Mouse (Mus musculus): Measurements from ENCODE around the gene Gm20388.
"Not testable (repeated sequence)": the region's sequence is repeated elsewhere in the genome, so short reads cannot be mapped to it uniquely, and the experiment has no call there.

Gm20388 gene

DNA sequence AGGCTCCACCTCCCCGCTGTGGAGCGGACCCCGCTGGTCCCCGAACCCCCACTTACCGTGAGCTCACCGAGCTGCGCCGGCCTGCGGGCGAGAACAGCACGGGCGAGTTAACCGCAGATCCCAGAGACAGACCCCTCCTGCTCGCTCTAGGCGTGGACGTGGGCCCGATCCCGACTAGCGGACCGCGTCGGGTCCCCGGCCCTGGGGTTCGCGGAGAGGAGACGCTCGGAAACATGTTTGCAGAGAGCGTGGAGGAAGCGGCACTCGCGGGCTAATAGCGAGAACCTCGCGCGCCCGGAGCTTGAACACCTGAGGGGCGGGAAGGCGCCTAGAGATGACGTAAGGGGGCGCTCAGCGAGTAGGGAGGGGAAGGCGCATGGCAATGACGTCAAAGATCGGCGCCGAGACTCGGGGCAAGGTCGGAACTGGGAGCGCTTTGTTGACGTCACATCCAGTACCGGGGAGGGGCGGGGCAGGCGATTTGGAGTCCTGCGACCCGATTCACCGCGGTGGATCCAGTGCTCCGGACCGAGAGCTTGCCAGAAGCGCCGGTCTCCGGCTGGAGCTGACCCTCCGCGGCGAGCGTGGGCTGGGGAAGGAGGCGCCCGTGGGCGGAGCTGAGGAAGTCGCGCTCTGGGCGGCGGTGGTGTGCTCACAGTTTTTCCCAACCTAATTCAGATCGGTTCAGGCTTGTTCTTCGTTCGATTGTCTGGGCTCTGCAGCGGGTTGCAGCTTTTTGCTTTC, 4038.5 kb downstream of the Gm20388 start, which contains the start of gene Nup133:
Gene Nup133, minus strand, starts transcription at position 324 of the 744 bp plus-strand sequence.
- DNase-seq (ENCODE audit: low spot score in 2 of 2) = peak; percentile 99 to 100

DNA sequence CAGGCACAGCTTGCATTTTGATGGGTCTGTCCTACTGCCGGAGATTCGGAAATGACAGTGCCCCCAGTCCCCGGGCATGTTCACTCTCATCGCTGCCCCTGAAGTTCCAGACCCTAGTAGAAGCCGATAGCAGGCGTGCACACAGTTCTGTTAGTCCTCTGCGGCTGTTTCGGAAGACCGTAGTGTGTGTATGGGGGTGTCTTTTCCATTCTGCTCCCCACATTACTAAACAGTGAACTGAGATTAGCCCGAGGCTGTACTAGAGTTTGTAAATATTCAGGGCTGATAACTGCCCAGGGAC, 4039.0 kb downstream of the Gm20388 start:
- DNase-seq (ENCODE audit: low spot score in 2 of 2) = no peak

DNA sequence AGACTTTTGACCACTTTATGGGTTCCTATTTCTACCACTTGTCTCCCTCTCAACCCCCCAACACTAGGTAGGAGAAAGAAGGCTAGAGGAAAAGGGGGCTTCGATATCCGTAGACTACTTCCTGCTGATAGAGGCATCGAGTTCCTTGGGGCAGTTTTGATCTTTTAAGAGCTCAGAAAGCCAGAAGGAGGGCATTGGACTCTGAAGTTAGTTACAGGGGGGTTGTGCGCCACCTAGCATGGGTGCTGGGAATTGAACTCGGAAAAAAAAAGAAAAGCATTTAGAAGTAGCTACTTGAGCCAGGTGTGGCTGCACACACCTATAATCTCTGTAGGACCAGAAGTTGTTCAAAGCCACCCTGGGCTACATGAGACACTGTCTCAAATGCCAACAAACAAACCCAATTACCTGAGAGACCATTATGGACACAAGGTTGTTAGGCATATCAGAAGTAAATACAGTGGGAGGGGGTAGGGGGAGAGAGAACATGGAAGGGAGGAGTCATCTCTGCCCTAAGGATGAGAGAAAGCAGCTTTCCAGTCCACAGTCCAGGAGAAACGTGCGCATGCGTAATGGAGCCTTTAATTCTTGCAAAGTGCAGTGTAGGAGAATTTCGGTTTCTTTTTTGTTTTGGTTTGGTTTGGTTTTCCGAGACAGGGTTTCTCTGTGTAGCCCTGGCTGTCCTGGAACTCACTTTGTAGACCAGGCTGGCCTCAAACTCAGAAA, 4039.6 kb downstream of the Gm20388 start:
- peak; percentile 9 to 28 for DNase-seq (ENCODE audit: low spot score in 2 of 2)

DNA sequence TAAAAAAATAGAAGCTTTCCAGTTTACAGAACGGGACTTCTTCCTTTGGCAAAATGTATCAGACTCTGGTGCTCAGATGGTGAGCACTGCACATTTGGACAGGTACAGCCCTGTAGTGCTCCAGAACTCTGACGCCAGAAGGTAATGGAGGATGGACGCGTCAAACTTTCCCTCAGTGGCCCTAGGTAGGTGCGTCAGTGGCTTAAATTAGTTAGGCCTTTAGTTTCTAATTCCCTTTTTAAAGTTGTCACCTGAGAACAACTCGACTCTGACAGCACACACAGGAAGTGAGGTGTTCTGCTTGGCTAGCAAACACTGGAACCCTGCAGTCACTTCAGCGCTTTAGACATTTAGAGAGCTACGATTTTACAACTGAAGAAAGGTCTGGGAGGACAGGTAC, 4043.0 kb downstream of the Gm20388 start:
- no peak for DNase-seq (ENCODE audit: low spot score in 2 of 2)

DNA sequence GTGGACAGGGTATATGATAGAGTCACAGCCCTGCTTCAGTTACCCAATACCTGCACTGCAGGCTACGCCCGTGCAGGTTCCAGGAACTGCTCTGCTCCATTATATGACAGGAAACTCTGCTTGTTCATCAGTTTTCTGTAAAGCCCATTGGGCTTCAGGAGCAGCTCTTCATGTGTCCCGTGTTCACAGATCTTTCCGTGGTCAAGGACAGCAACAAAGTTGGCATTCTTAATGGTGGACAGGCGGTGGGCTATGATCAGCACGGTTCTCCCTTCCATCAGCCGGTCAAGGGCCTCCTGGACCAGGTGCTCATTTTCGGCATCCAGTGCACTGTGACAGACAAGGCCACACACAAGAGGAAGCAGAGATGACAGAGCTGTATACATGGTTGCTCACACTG, 4043.6 kb downstream of the Gm20388 start:
- DNase-seq (ENCODE audit: low spot score in 2 of 2) = no peak

DNA sequence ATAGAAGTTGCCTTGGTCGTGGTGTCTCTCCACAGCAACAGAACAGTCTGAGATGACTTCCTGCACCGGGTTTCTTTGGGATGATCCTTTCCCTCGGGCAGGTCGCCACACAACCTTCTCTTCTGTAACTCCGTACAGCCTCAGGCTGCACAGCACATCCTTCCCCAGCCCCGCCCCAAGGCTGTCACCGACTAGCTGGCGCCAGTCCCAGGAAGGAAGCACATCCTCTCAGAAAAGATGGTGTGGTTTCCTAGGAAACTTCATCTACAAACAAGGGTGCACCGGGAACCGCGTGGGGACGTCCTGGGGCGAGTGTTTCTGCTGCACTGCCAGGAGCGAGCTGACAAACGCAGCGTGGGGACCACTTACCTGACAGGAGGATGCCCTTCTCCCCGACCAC, 4047.5 kb downstream of the Gm20388 start:
- DNase-seq (ENCODE audit: low spot score in 2 of 2) = peak; percentile 9 to 11

DNA sequence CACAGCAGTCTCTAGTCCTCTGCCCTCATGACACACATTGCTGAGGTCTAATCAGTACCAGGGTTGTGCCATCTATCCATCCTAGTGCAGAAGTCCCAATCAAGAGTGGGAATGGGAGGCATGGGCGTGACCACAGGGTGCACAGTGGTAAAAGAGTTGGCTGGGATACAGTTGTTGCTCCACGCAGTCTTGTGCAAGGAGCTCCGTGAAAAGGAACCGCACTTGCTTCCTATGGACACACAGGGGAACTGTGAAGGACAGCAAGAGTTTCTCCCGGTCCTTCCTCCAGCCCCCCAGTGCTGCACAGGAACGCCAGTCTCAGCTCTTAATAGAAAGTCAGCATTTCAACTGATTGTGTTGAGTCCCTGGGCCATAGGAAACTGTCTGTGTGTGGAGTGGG, 4048.8 kb downstream of the Gm20388 start:
- no peak for DNase-seq (ENCODE audit: low spot score in 2 of 2)

DNA sequence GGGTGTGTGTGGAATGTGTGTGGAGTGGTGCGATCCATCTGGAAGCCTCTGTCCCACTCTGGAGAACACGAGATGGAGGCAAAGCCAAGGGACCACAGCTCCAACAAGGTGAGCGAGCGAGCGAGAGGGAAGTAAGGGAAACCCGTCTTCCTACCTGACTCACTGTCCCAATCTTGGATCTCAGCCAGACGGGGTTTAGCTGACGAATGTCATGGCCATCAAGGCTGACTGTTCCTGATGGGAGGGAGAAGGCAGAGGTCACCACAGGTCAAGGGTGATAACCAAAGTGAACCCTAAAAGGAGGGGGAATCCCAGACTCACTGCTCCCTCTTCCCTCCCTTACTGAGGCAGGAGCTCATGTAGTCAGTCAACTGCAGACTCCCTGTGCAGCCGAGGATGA, 4049.4 kb downstream of the Gm20388 start:
- no peak for DNase-seq (ENCODE audit: low spot score in 2 of 2)

DNA sequence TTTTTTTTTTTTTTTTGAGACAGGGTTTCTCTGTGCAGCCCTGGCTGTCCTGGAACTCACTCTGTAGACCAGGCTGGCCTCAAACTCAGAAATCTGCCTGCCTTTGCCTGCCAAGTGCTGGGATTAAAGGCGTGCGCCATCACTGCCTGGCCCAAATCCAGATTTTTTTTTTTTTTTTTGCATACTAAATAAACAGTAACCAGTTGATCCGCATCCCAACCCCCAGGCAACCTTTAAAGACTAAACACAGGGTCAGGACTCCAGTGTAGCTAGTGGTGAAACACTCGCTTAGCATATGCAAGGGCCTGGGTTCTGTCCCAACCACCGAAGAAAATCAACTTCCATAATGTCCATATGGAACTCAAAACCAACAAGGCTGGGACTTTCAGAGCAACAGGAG, 4049.9 kb downstream of the Gm20388 start:
- not testable (repeated sequence) for DNase-seq (ENCODE audit: low spot score in 2 of 2)

DNA sequence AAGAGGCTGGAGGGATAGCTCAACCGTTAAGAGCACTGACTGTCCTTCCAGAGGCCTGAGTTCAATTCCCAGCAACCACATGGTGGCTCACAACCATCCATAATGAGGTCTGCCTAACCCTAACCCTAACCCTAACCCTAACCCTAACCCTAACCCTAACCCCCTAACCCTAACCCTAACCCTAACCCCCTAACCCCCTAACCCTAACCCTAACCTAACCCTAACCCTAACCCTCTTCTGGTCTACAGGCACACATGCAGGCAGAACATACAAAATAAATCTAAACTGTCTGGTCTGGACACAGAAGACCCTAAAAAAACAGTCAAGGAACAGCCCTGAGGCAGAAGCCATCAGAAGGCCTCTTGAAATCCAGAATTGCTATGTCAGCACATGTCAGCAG, 4050.7 kb downstream of the Gm20388 start:
- no peak for DNase-seq (ENCODE audit: low spot score in 2 of 2)

DNA sequence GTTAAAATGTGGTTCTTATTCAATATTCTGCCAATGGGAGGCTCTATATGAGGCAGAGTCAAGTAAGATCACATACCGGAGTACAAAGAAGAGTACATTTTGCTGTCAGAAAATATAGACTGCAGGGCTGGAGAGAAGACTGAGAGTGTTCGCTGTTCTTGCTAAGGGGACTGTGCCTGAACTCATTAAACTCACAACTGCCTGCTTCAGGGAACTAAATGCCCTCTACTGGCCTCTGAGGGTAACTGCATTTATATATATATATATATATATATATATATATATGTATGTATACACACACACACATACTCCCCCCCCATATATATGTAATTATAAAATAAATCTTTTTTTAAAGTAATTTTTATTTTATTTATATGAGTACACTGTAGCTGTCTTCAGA, 4056.3 kb downstream of the Gm20388 start:
- no peak for DNase-seq (ENCODE audit: low spot score in 2 of 2)

DNA sequence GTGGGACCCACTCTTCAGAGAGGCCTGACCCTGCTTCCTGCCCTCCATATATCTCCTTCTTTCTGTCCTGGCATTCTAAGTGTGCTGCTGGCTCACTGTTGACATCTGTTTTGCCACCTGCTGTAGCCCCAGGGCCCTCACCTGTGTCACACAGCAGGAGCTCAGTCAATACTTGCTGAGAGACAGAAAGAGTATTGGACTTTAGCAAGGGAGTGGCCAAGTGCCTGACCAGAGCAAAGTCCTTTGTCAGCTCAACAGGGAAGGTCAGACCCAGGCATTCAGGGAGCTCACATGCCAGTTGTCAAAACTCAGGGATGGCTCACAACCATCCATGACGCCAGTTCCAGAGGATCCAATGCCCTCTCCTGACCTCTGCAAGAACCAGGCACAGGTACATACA, 4062.9 kb downstream of the Gm20388 start:
- no peak for DNase-seq (ENCODE audit: low spot score in 2 of 2)

DNA sequence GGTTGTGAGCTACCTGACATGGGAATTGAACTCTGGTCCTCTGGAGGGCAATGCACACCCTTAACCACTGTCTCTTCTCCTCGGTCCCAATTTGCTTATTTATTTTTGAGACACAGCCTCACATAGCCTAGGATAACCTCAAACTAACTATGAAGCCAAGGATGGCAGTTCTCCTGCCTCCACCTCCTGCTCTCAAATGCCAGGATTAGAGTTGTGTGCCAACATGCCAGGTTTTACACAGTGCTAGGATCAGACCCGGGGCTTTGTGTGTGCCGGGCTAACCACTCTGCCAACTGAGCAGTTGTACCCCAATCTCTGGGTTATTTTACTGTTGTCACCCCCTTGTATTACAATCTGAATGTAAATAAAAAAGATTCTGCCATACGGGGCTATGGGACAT, 4066.9 kb downstream of the Gm20388 start:
- DNase-seq (ENCODE audit: low spot score in 2 of 2) = no peak

DNA sequence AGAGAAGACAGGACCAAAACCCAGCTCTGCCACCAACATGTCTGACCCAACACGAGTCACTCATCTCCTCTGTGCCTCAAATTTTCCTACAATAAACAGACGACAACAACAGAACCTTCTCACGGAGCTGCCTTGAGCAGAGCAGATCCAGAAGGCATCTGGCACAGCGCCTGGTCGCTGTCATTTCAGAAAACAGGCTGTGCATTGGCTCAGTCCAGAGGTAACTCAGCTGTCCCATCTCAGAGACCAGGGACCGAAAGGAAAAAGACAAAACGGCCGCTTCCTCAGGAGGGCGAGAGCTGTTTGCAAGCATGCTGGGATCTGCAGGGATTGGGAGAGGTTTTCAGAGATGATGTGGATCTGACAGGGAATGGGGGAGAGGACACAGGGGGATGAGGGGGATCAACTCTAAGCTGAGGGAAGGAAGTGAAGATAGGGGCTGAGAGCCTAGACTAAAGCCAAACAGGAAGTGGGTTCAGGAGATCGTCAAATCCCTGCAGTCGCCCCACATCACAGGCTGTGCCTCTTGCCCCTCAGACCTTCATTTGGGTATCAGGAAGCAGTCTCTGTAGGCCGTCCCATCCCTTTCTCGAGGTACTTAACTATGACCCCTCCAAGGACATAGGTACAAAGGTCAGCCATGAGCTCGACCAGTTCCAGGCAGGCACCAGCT, 4067.7 kb downstream of the Gm20388 start:
- no peak for DNase-seq (ENCODE audit: low spot score in 2 of 2)

DNA sequence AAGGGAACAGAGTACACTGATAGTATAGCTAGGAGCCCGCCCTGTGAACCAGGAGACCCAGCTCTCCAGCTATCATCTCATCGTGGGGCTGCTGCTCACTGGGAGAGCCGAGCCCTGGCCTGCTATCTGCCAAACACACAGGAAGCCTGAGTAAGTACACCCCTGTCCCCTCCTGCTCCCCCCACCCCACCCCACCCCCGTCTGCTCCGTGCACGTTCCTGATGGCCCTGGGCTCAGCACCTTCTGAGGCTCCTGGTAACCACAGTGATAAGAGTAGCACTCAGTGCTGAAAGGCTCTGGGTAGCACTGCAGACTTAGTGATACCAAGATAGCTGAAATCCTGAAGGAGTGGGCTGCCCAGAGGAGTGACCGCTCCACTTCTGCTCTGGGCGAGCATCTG, 4068.3 kb downstream of the Gm20388 start:
- DNase-seq (ENCODE audit: low spot score in 2 of 2) = no peak

DNA sequence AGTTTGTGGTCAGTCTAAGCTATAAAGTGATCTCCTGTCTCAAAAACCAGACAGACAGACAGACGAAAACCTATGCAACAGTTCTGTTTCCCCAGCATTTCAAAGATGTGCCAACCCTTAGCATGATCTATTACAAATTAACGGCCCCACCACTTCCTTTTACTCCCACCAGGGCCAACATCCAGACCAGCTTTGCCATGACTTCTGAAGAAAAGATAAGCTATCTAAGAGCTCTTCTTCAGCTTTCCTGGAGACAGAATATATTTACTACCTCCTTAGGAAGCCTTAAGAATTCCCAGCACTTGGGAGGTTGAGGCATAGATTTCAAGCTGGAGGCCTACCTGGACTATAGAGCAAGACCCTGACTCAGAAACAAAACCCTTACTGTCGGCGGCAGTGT, 4069.6 kb downstream of the Gm20388 start:
- no peak for DNase-seq (ENCODE audit: low spot score in 2 of 2)

DNA sequence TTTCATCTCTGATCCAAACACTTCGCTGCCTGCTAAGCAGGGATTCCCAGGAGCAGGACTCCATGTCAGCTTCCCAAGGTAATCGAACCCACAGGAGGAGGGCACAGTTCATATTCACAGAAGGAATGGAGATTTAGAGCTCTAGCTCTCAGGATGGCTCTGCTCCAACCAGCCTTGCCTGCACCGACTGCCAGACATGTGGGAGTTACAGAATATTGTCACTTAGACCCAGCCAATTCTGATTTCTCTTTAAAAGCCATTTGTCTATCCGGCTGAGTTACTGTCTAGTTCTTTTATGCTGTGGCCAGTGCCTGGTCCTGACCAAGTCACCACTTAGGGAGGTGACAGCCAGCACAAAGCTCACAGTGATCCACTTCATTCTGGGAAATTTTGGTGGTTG, 4071.0 kb downstream of the Gm20388 start:
- no peak for DNase-seq (ENCODE audit: low spot score in 2 of 2)

DNA sequence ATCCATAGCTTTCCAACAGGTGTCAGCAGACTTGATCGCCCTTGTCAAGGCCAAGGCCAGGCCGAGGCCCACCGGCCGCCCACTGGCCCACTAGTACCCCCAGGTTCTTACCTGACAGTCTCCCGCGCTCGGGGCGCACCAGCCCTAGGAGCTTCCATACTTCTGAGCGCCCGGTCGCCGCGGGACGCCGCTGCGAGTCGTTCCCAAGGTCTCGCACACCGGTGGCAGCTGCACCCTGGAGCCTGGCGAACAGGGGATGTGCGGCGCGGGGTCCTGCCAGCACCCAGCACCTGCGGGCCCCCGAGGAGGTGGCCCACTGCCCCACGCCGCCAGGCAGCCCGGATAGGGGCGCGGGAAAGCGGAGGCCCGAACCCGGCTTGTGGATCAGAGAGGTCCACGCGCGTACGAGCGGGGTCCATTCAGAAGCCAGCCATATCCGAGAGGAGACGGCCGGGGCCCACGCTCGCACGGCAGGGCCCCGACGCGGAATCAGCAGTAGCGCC, 4071.7 kb downstream of the Gm20388 start:
- DNase-seq (ENCODE audit: low spot score in 2 of 2) = peak; percentile 10 to 24

DNA sequence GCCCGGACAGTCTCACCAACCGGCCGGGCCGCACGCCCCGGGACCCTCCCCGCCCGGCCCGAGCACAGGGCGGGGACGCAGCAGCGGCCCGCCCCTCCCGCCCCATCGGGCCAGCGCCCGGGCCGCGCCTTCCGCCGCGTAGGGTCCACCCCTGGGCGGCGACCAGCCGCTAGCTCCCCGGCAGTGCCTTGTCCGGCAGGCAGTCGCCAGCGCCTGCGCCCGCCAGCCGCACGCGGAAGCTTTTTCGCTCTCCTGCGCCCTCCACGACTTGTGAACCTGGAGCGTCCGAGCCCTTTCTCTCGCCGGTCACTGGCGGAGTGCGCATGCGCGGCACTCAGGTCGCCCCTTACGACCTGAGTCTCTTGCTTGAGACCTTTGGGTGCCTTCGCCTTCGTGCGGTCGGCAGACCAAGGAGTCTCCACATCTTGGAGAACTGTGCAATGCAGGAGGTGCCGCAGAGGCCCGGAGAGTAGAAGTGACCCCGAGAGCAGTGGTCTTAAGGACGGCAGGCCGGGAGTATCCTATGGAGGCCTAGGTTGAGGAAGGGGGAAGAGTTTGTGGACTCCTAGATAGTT, 4072.3 kb downstream of the Gm20388 start, which contains the start of gene Abcb10:
Gene Abcb10, minus strand, starts transcription at position 297 of the 575 bp plus-strand sequence.
- peak; percentile 69 to 73 for DNase-seq (ENCODE audit: low spot score in 2 of 2)

DNA sequence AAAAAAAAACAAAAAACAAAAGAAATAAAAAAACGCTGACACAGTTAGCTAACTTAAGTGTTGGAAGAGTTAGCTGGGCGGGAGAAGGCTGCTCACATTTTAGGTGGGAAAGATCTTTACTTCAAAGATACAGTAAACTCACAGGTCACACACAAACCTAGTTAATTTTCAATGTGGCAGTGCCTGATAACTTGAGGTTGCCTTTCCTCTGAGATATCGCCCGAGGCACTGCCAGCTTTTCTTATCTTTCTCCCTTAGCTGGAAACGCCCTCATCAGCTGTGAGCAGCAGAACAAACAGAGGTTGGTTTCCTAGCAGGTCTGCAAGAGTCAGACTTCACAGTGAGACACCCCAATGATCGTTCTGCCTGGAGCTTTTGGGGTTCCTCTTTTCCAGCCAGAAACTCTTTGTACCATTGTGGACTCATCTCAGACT, 4078.0 kb downstream of the Gm20388 start:
- no peak for DNase-seq (ENCODE audit: low spot score in 2 of 2)

DNA sequence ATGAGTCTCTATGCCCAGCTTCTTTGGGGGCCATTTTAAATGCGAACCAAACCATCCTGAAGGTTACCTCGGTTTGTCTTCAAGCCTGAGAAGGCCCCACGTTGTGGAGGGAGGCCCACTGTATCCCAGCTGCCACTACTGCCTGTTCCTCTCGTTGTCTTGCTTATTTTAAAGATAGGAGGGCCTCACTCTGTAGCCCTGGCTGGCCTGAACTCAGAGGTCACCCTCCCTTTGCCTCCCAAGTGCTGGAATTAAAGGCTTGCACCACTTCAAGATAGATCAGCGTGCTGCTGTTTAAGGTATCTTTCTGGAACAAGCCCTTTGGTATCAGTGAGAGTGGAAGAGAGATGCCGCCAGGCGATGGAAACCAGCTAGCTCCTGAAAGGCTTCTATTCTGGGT, 4078.5 kb downstream of the Gm20388 start:
- no peak for DNase-seq (ENCODE audit: low spot score in 2 of 2)

Measured in frontal cortex, postnatal 25 days (tissue).